Mouse (Mus musculus) adipose tissue, adult 10 weeks (tissue): ENCODE results near the gene Amt. TPM values are rescaled to one million over a fixed set of nuclear protein-coding genes. Genes with fewer than 3 reads are reported as not detected.

Experiments
- polyA plus RNA-seq: library from polyadenylated mRNA; stranded (reverse); fragments of 350-450 nt; fragmentation: Illumina TruSeq; extraction: RNeasy Lipid Tissue Mini Kit (QIAGEN cat#74804); gene quantifications from one replicate; pipeline ENCODE4 v1.2.3, GENCODE M21; 2014; ENCODE audit warnings: low read depth, low replicate concordance

The Amt gene
- polyA plus RNA-seq, result 35.7 TPM

DNA sequence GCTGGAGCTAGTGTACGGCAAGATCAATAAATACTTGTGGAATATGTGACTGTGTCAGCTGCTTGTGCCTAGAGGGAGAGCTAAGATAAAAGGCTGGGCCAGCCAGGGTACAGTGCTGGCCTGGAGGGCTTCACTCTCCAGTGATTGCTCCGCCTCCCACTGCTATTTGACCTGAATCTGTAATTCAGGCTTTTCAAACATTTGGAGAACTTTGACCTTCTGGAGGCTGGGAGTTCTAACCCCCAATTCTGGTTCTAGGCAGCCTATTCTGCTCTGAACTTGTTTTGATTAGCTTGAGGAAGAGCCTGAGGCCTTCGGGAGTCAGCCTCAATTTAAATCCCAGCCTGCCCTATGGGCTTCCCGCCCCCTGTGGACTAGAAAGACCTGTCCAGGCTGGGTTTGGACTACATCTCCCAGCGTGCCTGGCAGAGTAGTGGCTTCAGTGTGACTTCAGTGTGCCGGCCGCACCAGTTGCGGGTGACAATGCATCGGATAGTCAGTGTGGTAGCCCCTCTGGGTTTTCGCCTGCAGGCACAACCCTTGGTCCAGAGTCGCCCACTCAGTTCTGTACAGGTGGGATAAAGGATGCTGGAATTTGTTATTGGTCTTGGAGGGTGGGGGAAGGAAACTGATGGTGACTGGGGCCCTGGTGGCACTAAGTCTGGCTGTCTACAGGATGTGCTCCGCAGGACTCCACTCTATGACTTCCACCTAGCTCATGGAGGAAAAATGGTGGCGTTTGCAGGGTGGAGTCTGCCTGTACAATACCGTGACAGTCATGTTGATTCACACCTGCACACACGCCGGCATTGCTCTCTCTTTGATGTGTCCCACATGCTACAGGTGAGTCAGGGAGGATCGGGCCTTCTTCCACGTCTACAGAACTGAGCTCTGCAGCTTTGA is at the start of gene Amt:
Amt (plus strand) TSS at position 401 of the 903 bp plus-strand sequence.

GRCm38 (mm10) chr9:108263690-108264190 is 32.9 kb upstream of the Amt start, which contains the start of gene Dag1:
TSS of gene Dag1 (minus strand) at chr9:108263958.

DNA sequence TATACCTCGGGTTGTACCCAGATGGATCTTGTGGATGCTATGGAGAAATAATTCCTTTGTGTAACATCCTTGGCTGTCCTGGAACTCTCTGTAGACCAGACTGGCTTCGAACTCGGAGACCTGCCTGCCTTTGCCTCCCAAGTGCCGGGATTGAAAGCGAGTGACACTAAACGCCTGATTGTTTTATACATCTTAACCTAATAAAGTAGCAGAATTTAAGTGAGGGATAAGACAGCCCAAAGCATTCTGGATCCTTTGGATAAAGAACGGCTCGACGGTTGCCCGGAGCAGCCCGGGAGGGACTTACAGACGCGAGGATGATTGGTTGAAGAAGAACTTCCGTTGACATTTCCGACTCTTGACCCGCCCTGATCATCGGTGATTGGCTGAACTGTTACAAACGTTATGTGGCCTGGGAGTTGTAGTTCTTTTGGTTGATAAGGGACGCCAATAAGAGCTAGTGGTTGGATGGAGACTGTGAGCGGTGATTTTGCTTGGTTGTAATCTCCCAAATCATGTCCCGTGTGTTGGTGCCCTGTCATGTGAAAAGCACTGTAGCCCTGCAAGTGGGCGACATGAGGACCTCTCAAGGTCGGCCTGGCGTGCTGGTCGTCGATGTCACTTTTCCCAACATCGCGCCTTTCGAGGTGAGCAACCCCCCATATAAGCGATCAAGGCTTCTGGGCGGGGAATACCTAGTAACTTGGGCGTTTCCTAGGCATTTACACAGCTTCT is 6.5 kb upstream of the Amt start, which contains the start of gene Nicn1:
Nicn1 (plus strand) TSS at position 414 of the 735 bp plus-strand sequence.

GRCm38 (mm10) chr9:108305629-108306520 is 9.2 kb downstream of the Amt start, which contains the start of the genes Rhoa and Tcta:
TSS of gene Rhoa (plus strand) at chr9:108306129.
TSS of gene Tcta (minus strand) at chr9:108306160.

GRCm38 (mm10) chr9:108338886-108339781 is 42.5 kb downstream of the Amt start, which contains the start of gene Gpx1:
TSS of gene Gpx1 (plus strand) at chr9:108338903.

DNA sequence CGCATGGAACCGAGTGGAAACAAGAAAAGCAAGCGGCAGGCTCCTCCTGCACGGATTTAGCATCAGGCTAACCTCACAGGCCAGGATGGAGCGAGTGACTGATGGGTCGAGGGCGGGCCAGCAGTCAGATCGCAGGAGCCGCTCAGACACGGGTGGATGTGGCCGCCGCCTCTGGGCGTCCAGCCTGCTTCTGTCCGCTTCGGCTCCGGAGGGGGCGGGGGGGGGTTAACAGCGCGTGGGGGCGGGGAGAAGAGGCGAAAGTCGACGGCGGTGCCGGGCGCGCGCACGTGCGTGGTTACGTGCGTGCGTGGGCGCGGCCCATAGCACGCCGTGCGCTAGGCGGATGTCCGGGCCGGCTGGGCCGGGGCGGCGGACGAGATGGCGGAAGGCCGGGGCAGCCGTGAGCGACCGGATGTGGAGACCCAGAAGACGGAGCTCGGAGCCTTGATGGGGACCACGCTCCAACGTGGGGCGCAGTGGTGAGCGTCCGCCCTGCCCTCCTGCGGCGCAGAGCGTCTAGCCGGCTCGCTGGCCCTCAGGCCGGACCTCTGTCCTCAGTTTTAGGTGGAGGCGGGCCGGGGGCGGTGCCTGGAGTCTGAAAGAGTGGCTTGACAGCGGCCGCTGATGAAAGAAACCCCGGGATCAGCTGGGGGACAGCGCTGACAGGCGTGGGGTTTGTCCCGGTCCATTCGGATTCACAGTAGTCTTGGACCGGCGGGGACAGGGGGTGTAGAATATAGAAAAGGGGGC is 51.1 kb downstream of the Amt start, which contains the start of gene Usp4:
Usp4 (plus strand) TSS at position 314 of the 750 bp plus-strand sequence.

Other genes starting within 250 kb of the Amt start
- 51.6 TPM for gene Gmppb, start 247.6 kb upstream of the Amt start, polyA plus RNA-seq
- 4.1 TPM for gene Amigo3, start 243.7 kb upstream of the Amt start, polyA plus RNA-seq
- gene Mst1, start 216.4 kb upstream of the Amt start, polyA plus RNA-seq, result 0.15 TPM
- gene Rnf123, start 213.5 kb upstream of the Amt start, polyA plus RNA-seq, result 44.0 TPM
- gene Apeh, start 202.2 kb upstream of the Amt start, polyA plus RNA-seq, result 51.9 TPM
- 1.1 TPM for gene Bsn, start 106.5 kb upstream of the Amt start, polyA plus RNA-seq
- 101 TPM for gene Dag1, start 32.9 kb upstream of the Amt start, polyA plus RNA-seq
- 30.2 TPM for gene Nicn1, start 6.4 kb upstream of the Amt start, polyA plus RNA-seq
- gene Rhoa, start 9.3 kb downstream of the Amt start, polyA plus RNA-seq, result 287 TPM
- 60.6 TPM for gene Tcta, start 9.3 kb downstream of the Amt start, polyA plus RNA-seq
- gene Gpx1, start 42.0 kb downstream of the Amt start, polyA plus RNA-seq, result 621 TPM
- 60.8 TPM for gene Usp4, start 51.0 kb downstream of the Amt start, polyA plus RNA-seq
- 2.5 TPM for gene 1700102P08Rik, start 96.0 kb downstream of the Amt start, polyA plus RNA-seq
- 0.40 TPM for gene Ccdc36, start 131.6 kb downstream of the Amt start, polyA plus RNA-seq
- gene BC048562, start 139.6 kb downstream of the Amt start, polyA plus RNA-seq, result 1.6 TPM
- 20.1 TPM for gene Ccdc71, start 163.7 kb downstream of the Amt start, polyA plus RNA-seq
- gene Klhdc8b, start 164.7 kb downstream of the Amt start, polyA plus RNA-seq, result 61.8 TPM
- 122 TPM for gene Lamb2, start 182.9 kb downstream of the Amt start, polyA plus RNA-seq
- gene Usp19, start 193.7 kb downstream of the Amt start, polyA plus RNA-seq, result 99.3 TPM
- gene Qars, start 210.9 kb downstream of the Amt start, polyA plus RNA-seq, result 126 TPM
- 68.9 TPM for gene Qrich1, start 220.0 kb downstream of the Amt start, polyA plus RNA-seq